Mouse (Mus musculus) mature B cell (primary cell): ENCODE data around the gene Vmn2r106.

Source experiments
- in situ Hi-C: fragments of 300-500 bp; cut with MboI; formaldehyde crosslinking; loops from 2 replicates; pipeline ENCODE4 v1.14.3; 2019

The Vmn2r106 gene

GRCm38 (mm10) chr17:20285453-20285852 lies at the start of gene Vmn2r106:
Vmn2r106 (minus strand) TSS chr17:20285553.
- in situ Hi-C loops, result no loop called here

GRCm38 (mm10) chr17:20305790-20306189 lies 20.4 kb upstream of the Vmn2r106 start:
- in situ Hi-C loops, result no loop called here

DNA sequence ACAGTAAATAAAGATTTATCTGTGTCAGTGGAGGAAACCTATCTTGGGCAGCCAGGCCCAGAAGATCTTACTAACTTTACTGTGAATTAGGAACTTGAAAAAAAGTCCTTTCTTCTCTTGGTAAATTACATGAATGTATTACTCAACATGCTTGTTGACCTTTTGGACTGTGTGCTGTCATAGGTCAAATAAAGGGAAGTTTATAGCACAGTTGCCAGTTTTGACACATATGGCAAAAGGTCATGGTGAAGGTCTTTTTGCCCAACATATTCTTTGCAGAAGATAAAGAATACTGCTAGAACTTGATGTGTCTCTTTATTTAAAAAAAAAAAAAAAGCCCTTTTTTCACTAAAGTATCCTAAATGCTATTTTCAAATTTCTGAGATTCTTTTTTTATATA lies 1.6 kb upstream of the Vmn2r106 start:
- in situ Hi-C loops, result no loop called here

DNA sequence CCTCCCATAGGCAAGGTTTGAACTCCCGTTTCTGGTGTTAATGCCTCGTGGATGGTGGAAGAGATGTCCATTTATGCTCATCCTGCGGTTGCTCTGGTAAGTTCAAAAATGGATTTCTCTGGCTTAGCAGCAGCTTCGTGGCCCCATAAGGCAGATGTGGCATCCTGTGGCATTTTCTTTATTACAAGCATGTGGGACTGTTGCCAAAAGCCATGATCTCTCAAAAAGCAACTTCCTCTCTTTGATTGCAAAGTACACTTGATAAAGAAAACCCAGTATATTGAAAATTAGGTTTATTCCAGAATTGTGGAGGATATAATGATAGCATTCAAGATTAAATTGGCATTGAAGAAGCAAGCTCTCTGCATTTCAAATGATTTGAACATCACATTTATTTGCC lies 29.8 kb downstream of the Vmn2r106 start:
- in situ Hi-C loops, result no loop called here

GRCm38 (mm10) chr17:20234952-20235351 lies 50.4 kb downstream of the Vmn2r106 start, which contains the start of gene Vmn2r105:
Vmn2r105 (minus strand) TSS chr17:20235052.
- in situ Hi-C loops, result no loop called here
